Mouse (Mus musculus): ENCODE measurements around the gene Stx16.

The Stx16 gene

DNA sequence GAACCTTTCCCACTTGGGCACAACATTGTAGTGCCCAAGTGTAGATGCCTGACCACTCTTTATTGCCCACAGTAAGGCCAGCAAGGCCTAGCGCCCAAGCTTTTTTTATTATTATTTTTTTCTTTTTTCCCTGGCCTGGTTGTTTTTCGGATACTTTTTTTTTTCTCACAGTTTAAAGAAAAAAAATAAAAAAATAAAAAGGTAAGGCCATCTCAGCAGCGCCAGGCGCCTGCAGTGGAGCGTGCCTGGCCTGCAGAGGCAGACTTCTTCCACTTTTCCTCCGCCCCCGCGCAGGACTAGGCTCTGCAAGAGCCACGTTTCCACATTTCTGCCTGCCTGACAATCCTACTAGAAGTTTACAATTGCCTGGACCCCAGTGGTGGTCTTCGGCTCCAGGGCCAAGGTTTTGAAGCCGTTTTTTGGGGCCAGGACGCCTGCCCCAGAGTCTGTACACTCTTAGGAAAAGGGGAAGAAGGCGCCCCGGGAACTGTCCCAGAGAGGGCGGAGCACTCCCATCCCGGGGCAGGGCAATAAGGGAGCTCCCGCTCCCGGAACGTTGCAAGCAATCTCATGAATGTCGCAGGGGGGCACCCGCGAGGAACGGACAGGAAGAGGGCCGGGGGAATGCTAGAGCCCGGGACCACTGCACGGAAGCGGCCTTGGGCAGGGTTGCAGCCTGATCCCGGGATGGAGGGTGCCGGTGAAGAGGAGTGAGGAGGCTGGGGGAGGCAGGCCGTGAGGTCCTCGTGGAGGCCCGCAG lies at the start of gene Stx16:
TSS of gene Stx16 (plus strand) at position 636 of the 760 bp plus-strand sequence.
- peak; percentile 76 for DNase-seq (ENCODE audit: low read depth)

- no peak for DNase-seq (ENCODE audit: low read depth)
These were observed 49.7 kb upstream of the Stx16 start for GRCm38 (mm10) chr2:174026406-174026805.

- no peak for DNase-seq (ENCODE audit: low read depth)
These were observed 42.8 kb upstream of the Stx16 start for GRCm38 (mm10) chr2:174033257-174033800.

GRCm38 (mm10) chr2:174047656-174048055 lies 28.5 kb upstream of the Stx16 start:
- no peak for DNase-seq (ENCODE audit: low read depth)

GRCm38 (mm10) chr2:174049481-174050338 lies 26.4 kb upstream of the Stx16 start:
- DNase-seq (ENCODE audit: low read depth), result no peak

DNA sequence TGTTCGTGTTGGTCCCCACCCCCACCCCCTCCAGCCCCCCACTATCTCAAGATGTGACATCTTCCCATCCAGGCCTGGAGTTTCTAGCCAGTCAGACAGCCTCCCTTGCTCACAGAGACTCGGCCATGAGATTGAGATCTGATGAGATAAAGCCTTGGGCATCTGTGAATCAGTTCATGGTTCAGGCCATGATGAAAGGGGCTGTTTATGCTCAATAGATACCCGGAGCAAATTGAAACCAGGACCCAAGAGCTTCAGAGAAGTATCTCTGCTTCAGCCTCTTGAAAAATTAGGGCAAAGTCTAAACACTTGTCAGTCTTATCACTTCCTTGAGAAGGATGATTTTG lies 25.8 kb upstream of the Stx16 start:
- no peak for DNase-seq (ENCODE audit: low read depth)

DNA sequence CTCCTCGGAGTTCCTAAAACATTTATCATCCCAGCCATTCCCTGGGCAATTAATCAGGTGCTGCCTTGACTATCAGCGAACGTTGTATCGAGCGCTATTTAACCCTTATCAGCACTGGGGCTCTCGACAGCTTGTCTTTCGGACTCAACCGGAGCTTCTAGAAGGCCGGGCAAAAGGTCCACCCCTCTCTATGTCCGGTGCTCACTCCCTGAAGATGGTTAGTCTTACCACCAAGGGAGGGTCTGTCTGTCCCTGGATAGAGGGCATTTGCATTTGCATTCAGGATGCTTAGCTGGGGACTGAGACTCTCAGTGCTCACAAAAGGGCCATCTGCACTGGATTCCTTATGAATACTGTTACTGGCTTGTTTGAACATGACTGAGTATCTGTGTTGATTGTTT lies 25.0 kb upstream of the Stx16 start:
- no peak for DNase-seq (ENCODE audit: low read depth)

GRCm38 (mm10) chr2:174054496-174054895 lies 21.6 kb upstream of the Stx16 start:
- no peak for DNase-seq (ENCODE audit: low read depth)

GRCm38 (mm10) chr2:174057730-174058129 lies 18.4 kb upstream of the Stx16 start:
- no peak for DNase-seq (ENCODE audit: low read depth)

DNA sequence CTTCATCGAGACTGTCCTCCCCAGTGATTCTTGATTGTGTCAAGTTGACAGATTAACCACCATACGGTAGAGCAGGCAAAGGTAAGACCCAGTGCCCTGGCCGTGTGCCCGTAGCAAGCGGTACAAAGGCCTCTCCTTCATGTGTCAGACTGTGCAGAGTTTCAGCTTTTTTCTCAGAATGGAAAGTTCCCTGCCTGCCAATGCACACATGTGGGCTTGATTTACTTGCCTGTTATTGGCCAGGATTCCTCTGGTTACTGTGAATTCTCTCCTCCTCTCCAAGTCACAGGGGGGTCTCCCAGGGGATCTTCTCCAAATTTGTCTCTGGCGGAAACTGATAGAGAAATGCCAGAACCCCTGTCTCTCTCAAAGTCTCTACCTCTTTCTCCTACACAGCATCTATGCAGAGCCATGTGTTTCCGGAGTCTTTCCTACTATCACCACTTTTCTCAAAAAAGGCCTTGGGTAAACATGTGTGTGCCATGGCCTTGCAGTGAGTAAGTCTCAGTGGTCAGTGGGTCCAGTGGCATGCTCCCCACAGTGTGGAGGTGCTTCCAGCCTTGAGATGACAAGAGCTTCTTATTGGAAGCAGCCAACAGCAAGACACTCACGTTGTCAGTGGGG lies 17.7 kb upstream of the Stx16 start:
- DNase-seq (ENCODE audit: low read depth), result peak; percentile 33

GRCm38 (mm10) chr2:174059591-174060385 lies 16.3 kb upstream of the Stx16 start:
- no peak for DNase-seq (ENCODE audit: low read depth)

DNA sequence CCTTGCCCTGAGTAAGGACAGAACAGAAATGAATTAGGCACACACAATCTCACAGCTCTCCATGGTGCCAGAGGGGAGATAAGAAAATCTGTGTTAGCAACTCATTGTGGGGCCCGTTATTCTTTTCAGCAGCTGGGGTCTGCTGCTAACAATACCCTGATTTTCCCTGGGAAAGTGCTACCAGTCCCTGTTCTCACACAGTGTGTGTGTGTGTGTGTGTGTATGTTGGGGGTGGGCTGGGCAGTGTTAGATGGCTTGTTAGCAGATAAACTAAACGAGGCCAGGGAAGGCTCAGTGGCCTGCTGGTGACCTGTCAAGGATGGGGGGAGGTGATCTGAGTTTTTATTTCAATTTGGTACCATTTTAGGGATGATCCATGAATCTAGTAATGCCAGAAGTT lies 14.9 kb upstream of the Stx16 start:
- DNase-seq (ENCODE audit: low read depth), result no peak

DNA sequence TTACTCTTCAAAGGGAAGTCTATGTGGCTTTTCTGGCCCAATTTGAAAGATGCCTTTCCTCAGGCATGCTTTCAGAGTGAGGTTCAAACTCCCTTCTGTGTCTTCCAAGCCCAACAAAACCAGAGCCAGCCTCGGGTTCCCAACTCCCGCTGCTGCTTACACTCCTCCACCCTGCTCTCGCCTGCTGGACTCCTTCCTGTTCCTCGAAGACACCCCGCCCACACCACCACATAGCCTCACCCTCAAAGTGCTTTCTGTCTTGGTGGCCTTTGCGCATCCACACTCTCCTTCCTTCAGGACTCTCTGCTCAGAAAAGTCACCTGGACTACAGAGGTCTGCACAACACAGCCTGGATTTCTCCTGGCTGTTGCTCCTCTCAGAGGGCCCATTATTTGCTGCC lies 13.0 kb upstream of the Stx16 start:
- DNase-seq (ENCODE audit: low read depth), result peak; percentile 27

GRCm38 (mm10) chr2:174063527-174064211 lies 12.4 kb upstream of the Stx16 start:
- DNase-seq (ENCODE audit: low read depth), result peak; percentile 30

GRCm38 (mm10) chr2:174067793-174068419 lies 8.2 kb upstream of the Stx16 start:
- no peak for DNase-seq (ENCODE audit: low read depth)

GRCm38 (mm10) chr2:174069532-174070049 lies 6.5 kb upstream of the Stx16 start:
- DNase-seq (ENCODE audit: low read depth), result no peak

DNA sequence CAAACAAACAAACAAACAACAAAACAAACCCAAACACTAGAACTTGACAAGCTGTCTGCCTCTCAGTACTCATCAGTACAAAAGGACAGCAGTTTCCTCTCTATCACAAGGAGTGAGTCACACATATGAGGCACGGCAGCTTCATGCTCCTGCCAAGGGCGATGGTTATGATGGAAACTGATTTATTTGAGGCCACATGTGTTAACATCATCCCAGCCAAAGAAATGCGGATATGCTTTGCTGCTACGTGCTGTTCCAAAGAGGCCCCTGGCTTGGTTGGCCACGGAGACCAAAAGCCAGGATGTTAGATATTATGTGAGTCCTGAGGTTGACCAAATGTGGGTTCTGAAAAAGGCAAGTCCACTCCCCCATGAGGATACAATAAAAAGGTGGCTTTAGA lies 4.7 kb upstream of the Stx16 start:
- DNase-seq (ENCODE audit: low read depth), result no peak

GRCm38 (mm10) chr2:174073156-174073790 lies 2.8 kb upstream of the Stx16 start:
- peak; percentile 61 for DNase-seq (ENCODE audit: low read depth)

DNA sequence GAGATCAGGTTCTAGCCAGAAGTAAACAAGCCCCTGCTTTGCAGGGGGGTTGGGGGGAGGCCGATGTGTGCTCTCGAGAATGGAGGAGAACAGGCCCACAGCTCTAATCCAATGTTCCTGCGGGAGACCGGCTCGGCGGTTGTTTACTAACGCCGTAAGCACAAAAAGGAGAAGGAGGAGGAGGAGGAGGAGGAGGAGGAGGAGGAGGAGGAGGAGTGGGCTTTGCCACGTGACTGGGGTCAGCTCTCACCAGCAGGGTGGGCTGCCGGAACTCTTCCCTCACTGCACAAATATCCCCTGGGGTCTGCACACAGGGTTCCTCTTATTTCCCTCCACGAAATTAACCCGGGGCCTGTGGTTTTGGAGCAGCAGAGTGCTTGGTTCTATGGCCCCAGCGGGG lies 1.5 kb upstream of the Stx16 start:
- DNase-seq (ENCODE audit: low read depth), result no peak

GRCm38 (mm10) chr2:174075072-174075570 lies 987 bp upstream of the Stx16 start:
- no peak for DNase-seq (ENCODE audit: low read depth)
